Mouse (Mus musculus) megakaryocyte-erythroid progenitor cell, adult 5-6 weeks (primary cell): ENCODE results near the gene Frat1. TPM values are rescaled to one million over a fixed set of nuclear protein-coding genes. Genes with fewer than 3 reads are reported as not detected.

Experiments
- ATAC-seq: replicated peaks from 2 replicates; pipeline ENCODE4 v1.8.0; 2016; ENCODE audit warnings: mild to moderate bottlenecking, inconsistent platforms; ENCODE audit not compliant: severe bottlenecking, poor library complexity, low FRiP score, low TSS enrichment
- total RNA-seq, 2 experiments: library from RNA; stranded (forward) in 1 of 2; stranded (reverse) in 1 of 2; fragments of 200-1000, 215-1000 nt in 1 of 2; fragments of >200 nt in 1 of 2; fragmentation: Nextera tagmentation in 1 of 2; gene quantifications; 2 replicates each; pipeline ENCODE4 v1.2.3; 2014 to 2017

Frat1 gene
- total RNA-seq, 2 experiments from 2014 or later: 25.6 to 32.4 TPM

DNA sequence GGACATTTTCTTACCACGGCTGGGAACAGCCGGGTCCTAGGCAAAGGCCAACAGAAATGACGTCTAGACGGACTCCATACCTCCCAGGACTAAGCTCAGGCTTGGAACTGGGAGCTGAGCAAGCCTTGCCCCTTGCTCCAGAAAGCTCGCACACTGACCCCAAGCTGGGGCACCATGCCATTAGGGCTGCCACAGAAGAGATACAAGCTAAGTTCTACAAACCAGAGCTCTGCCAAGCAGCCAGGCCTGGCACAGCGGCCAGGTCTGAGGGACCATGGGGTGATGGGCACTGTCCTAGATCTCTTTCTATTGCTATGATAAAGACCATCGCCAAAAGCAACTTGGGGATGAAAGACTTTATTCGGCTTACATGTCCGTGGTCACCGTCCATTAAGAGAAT, 17.2 kb upstream of the Frat1 start:
- no peak for ATAC-seq

DNA sequence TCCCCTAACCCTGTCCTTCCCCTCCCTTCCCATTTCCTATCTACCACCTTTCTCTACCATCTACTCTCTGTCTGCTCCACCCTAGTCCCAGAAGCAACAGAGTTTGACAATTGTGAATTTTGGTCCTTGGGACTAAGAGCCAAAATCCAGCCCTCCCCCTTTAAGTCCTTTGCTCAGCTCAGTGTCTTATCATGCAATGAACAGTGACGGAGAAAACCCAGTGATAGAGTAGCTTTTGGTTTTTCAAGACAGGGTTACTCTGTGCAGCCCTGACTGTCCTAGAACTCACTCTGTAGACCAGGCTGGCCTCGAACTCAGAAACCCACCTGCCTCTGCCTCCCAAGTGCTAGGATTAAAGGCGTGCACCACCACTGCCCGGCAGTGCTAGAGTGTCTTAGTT, 16.4 kb upstream of the Frat1 start:
- ATAC-seq: peak; percentile 39; the same call in 1 of the 2 replicates

DNA sequence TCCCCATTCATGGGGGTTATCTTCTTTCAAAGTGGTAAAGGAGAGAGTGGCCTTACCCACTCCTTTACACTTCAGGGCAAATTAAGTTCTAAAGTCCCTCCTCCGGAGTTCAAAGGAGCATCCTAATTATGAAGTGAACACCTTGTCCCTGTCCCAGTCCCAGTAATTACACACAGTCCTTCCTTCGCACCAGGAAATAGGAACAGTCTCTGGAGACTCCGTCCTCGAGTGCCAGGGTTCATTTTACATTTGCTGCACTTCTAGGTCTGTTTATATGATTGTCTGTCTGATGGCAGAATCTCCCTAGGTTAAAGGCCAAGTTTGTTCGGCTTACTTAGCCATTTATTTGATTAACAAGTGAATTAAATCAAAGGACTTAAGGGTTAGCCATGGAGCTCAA, 13.4 kb upstream of the Frat1 start:
- ATAC-seq: no peak

DNA sequence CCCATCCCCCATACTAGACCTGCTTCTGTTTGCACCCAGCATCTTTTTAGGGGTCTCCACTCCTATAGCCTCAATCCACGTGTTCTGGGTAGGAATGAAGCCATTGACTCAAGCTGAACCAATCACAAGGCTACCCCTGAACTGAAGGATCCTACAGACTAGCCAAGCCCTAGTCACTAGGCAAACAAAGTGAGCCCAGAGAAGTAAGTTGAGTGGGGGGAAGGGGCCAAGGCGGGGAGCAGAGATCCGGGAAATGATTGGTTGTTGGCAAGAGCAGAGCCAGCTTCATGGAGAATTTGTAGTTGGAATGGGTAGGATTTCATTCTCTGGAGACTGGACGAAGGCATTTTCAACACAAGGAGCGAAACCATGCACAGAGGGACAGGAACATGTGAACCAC, 12.9 kb upstream of the Frat1 start:
- ATAC-seq: no peak

DNA sequence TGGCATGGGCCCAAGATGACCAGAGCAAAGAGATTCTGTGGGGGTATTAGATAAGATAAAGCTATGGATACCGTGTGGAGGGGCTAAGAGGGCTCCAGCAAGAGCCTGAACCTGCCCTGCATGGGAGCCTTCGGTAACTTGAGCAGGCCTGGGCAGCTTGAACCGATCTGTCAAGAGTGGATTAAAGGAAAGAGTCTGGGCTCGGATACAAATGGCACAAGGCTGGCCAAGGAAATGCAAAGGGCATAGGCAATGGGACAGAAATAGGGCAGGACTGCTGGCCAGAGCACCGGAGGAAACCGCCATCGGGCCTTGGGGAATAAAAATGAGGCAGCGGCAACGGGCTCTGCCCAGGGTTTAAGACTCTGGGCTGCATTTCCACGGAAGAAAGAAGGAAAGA, 12.4 kb upstream of the Frat1 start:
- ATAC-seq: no peak

DNA sequence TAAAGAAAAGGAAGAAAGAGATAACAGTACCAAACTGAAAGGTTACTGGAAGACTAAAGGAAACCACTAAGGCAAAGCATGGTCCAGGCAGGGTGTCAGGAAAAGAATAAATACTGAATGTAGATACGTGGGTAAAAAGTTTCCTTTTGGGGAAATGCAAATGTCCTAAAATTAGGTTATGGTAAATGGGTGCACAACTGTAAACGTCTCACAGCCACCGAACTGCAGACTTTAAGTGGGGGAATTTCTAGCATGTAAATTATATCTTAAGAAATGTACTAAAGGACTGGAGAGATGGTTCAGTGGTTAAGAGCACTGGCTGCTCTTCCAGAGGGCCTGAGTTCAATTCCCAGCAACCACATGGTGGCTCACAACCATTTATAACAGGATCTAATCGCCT, 11.0 kb upstream of the Frat1 start:
- no peak for ATAC-seq

DNA sequence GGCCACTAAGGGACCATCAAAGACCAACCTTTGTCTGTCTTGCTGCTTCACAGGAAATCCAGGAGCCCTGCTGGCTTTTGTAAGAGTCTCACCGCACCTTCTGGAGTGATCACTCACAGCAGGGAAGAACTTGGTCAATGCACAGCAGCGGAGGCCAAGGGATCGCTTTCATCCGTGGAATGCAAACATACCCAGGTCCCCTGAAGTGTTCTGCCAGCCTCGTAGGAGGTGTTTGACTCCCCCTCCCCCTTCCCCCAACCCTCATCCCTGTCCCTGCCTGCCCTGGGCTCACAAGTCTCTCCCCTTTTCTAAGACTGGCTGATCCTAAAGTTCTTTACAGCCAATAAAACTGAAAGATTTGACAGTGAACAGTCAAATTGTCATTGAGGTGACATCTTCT, 8.3 kb upstream of the Frat1 start:
- ATAC-seq: no peak

DNA sequence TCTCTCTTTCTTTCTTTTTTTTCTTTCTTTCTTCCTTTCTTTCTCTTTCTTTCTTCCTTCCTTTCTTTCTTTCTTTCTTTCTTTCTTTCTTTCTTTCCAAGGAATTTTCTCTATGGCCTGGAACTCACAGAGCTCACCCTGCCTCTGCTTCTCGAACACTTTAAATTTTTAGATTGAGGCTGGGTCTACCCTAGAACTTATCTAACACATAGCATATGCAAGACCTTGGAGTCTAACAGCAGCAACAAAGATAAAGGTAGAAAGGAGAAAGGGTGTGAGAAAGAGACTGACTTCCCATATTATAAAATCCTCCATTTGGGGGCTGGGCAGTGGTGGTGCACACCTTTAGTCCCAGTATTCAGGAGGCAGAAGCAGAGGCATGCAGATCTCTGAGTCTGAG, 7.2 kb upstream of the Frat1 start:
- ATAC-seq: no peak

DNA sequence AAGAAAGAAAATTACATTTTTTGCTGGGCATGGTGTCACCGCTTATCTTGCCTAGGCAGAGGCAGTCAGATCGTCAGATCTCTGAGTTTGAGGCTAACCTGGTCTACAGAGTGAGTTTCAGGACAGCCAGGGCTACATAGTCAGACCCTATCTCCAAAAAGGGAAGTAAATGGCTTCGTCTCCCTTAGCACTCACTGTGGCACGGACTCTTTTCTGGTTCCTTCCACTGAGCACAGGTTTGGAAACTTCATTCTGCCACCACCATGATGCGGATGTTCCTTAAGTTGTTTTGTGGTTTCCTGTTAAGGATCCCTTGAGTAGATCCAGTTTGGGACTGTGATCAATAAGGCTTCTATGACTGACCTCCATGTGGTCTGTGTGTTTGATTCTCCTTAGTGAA, 4.8 kb upstream of the Frat1 start:
- ATAC-seq: no peak

DNA sequence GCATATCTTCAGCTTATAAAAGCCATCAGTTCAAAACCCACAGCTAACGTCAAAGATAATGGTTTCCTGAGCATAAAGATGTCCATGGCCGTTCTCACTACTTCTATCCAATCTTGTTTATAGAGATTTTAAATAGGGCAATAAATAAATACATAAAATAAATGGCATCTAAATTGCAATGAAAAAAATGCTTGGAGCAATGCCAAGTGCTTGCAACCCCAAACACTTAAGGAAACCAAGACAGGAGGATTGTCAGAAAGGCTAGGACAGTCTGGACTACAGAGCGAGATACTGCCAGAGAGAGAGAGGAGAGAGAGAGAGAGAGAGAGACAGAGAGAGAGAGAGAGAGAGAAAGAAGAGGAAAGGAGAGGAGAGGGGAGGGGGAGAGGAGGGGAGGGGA, 3.2 kb upstream of the Frat1 start:
- ATAC-seq: no peak

DNA sequence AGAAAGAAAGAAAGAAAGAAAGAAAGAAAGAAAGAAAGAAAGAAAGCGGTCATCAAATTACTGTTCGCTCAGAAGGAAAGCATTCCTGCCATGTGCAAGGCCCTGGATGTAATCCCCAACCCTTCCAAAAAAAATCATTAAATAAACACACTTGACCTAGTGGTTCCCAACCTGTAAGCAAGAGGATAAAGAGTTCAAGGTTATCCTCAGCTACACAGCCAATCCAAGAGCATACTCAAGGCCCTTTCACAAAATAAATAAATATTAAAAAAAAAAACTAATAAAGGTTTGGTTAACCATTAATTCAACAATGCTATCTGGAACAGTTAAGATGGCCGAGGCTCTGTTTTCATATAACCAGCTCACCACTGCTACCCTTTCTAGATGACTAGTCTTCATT, 829 bp upstream of the Frat1 start:
- no peak for ATAC-seq

DNA sequence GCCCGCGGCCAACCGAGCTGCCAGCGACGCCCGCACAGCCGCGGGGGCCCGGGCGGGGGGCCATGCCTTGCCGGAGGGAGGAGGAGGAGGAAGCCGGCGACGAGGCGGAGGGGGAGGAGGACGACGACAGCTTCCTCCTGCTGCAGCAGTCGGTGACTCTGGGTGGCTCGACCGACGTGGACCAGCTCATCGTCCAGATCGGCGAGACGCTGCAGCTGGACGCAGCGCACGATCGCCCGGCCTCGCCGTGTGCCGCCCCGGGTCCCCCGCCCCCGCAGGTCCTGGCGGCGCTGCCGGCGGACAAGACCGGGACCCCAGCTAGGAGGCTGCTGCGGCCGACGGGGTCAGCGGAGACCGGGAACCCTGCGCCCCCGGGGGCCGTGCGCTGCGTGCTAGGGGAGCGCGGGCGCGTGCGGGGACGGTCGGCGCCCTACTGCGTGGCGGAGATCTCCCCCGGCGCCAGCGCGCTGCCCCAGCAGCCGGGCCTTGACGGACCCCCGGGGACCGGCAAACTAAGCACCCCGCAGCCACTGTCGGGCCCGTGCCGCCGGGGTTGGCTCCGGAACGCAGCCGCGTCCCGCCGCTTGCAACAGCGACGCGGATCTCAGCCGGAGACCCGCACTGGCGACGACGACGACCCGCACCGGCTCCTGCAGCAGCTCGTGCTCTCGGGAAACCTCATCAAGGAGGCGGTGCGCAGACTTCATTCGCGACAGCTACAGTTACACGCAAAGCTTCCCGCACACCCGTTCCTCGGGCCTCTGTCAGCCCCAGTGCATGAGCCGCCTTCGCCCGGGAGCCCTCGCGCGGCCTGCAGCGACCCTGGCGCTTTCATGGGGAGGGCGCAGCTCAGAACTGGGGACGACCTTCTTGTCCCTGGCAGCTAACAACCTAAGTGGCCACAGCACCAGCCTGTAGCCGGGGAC, 599 bp downstream of the Frat1 start:
- peak; percentile 27; the same call in 1 of the 2 replicates for ATAC-seq

DNA sequence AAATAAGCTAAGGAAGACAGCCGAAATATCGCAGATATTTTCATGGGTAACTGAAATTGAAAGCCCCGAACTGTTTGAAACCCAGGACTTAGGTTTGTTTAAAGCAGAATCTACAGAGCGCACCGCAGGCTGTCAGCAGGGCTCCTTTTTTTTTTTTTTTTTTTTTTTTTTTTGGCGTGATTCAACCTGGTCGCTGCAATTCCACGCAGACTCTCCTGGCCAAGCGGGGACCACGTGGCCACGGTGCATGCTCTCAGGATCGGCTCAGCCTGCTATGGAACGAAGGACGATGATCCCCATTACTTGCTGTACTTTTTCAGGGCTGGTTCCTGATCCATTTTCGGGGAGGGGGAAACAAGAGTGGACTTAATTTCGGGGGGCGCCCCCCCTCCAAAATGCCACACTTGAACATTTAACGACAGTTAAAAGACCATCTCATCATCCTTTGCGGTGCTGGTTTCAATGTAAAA, 1.4 kb downstream of the Frat1 start:
- no peak for ATAC-seq

DNA sequence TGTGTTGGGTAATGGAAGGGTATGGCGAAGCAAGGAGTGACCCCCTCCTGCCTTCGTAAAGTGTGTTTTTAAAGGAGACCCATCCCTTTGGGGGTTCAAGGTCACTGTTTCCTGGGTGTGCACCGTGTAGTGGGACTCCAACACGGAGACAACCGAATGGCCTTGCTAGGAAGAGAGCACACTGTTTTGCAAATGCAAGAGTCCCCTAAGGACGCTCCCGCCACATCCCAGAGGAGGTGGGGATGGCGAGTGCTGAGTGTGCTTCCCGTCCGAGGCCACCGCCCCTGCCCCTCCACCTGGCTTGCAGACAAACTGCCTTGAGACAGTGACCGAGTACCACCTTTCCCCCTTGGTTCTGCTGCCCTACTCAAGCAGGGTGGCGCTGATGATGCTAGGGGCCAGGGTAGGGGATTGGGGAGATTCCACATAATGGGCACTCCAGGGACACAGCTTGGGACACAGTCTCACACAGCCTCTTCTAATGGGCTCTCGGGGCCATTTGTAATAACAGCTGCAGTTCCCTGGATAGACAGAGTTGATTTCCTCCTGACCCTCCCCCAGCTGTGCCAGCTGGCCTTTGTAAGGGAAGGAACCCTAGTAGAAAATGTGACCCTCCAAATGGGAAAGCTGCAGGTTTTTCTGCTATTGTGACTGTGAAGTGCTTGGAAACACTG, 2.1 kb downstream of the Frat1 start:
- ATAC-seq: no peak

DNA sequence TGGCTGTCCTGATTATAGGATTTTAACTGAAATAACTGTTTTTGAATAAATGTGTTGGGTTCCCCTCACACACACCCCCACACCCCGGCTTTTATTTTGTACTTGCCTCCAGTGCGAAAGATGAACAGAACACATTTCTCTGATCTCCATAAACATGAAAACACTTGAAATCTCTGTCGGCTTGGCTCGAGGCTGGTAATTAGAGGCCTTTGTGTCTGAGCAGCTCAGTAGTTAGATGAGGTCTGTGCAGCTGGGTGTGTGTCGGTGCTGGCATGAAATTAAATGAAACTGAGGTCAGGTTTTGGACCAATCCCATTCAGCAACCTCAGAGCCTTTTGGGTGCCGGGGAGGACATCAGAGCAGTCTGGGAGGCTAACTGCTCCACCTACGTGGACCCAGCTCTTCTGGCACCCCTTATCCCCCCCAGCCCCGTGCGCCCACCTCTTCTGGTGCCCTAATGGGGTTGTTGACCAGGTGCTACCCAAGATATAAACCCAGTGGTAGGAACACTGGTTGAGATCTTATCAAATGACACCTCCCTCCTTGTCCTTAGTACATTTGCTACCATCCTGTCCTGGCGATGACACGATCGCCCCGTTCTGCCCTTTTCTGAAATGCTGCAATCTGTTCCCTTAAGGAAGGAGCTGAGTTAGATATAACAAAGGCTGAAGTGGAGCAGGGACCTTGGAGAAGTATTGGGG, 2.9 kb downstream of the Frat1 start:
- ATAC-seq: peak; percentile 6; the same call in 1 of the 2 replicates

DNA sequence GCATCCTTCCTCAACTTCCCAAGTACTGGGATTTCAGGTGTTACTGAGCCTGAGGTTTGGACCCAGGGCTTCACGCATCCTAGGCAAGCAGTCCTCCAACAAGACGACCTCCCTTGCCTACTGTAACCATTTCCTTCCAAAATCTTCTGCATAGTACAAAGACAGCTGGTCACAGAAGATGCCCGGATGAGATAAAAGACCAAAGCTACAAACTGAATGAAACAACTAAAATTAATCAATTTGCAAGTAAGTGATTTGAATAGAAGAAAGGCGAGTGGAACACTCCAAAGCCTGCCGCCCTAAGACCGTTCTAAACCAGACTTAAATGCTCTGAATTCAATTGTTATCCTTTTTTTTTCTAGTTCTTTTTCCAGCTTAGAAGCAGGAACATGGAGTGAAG, 5.6 kb downstream of the Frat1 start:
- no peak for ATAC-seq

DNA sequence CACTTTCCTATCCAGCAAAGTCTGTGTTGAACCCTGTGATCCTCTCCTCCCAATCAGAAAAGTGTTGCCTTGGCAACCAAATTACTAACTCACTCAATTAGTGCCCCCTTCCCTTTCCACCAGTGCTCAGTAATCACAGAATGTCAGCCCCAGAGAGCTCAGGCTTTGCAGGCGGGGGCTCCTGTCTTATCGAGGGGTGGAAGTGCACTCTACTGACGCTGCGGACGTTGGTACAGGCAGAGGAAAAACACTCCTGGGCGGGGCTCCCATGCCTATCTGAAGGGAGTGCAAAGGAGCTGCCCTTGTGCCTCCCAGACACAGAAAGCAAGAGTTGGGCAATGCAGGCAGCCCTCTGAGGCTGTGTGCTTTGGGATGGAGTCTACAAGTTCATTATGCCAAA, 6.0 kb downstream of the Frat1 start:
- peak; percentile 79 for ATAC-seq

DNA sequence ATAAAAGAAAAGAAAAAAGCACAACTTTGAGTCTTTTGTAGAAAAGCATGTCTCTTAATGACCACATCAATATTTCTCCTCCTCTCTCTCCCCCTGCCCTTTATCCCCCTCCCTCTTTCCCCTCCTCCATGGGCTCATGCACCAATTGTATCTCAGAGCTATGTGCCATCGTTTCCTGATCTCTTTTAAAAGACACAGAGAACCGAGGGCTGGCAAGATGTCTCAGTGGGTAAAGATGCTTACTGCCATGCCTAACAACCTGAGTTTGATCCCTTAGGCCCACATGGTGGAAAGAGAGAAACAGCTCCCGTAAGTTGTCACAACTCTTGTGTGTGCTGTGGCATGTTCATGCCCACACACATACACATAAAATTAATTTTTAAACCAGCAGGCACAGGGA, 6.9 kb downstream of the Frat1 start:
- ATAC-seq: no peak

DNA sequence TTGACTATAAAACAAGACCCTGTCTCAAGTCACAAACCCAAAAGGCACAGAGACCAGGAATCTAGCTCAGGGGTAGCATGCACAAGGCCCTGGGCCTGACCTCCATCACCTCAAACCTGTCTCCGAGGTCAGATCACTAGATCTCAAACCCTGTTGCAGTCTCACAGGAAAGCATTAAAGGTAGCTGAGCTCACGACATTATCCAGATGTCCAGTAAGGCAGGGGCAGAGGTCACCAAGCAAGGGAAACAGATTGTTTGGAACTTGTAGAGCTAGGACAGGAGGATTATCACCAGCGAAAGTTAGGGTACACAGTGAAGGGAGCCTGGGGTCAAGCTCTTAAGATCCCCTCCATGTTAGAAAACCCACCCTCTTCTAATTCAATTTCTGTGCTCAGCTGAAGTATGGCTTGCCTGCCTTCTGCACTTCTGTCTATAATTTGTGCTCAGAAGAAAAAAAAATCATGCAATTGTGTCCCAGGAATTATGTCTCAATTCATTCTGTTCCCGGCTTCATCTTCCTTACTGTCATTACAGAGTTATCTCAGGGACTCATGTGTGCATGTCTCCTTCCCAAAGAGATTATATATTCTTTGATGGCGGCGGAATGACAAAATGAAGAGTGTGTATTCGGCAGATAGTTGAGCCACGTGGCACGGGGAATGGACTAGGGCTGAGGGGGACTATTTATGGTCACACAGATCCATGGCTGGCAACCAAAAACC, 7.6 kb downstream of the Frat1 start:
- peak; percentile 51 for ATAC-seq

DNA sequence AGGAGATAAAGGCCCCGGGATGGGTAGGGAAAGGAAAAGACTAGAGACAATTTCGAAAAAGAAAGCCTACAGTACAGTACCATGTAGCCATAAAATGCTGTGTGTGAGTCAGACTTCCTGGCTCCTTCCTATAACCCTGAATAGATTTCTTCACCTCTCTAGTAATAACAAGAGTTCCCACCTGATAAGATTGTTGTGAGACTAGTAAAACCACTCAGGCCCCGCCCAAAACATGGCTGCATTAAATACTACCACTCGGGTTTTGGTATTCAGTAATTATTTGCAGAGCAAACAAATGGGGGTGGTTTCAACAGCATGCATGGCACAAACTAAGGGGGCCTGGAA, 8.1 kb downstream of the Frat1 start:
- peak; percentile 39 for ATAC-seq
